Mouse (Mus musculus) midbrain, embryonic 13.5 days (tissue): ENCODE results near the gene Mkln1. TPM values are rescaled to one million over a fixed set of nuclear protein-coding genes. Genes with fewer than 3 reads are reported as not detected.

Source experiments
- ATAC-seq: fragments of 200-750 bp; cut with Nextera tagmentation; 2 replicates; pipeline ENCODE4 v1.8.0; 2017; ENCODE audit warnings: mild to moderate bottlenecking, moderate TSS enrichment, moderate library complexity
- H3K27ac ChIP-seq: fragments of 300-500 bp; sonication (generic); 2 replicates; pipeline ENCODE4 v1.5.1; 2015; ENCODE audit warnings: inconsistent platforms, mild to moderate bottlenecking, moderate library complexity
- H3K27me3 ChIP-seq: fragments of 300-500 bp; sonication (generic); 2 replicates; pipeline ENCODE4 v1.6.1; 2015; ENCODE audit warnings: mild to moderate bottlenecking, inconsistent platforms
- H3K36me3 ChIP-seq: fragments of 300-500 bp; sonication (generic); 2 replicates; pipeline ENCODE4 v1.6.1; 2015; ENCODE audit warnings: mild to moderate bottlenecking, inconsistent platforms
- H3K4me1 ChIP-seq: fragments of 300-500 bp; sonication (generic); replicated peaks from 2 replicates; pipeline ENCODE4 v1.6.1; 2015; ENCODE audit warnings: inconsistent platforms
- H3K4me2 ChIP-seq: fragments of 300-500 bp; sonication (generic); replicated peaks from 2 replicates; pipeline ENCODE4 v1.6.1; 2015; ENCODE audit warnings: moderate library complexity, mild to moderate bottlenecking, inconsistent platforms
- H3K4me3 ChIP-seq: fragments of 300-500 bp; sonication (generic); replicated peaks from 2 replicates; pipeline ENCODE4 v1.5.1; 2015; ENCODE audit warnings: mild to moderate bottlenecking, inconsistent platforms
- H3K9ac ChIP-seq: fragments of 300-500 bp; sonication (generic); replicated peaks from 2 replicates; pipeline ENCODE4 v1.6.1; 2015; ENCODE audit warnings: mild to moderate bottlenecking, inconsistent platforms
- H3K9me3 ChIP-seq: fragments of 300-500 bp; sonication (generic); 2 replicates; pipeline ENCODE4 v1.6.1; 2016; ENCODE audit warnings: mild to moderate bottlenecking, inconsistent platforms
- WGBS: fragments of 180-500 bp; shearing (Covaris S2); methylation state at CpG from one replicate; pipeline ENCODE4 v1.1.7; 2015; 5-methylcytosine and 5-hydroxymethylcytosine counted together
- polyA plus RNA-seq: library from polyadenylated mRNA; unstranded; fragments of >200 nt; fragmentation: Nextera tagmentation; extraction: Ambion mirVana; gene quantifications from 2 replicates; pipeline ENCODE4 v1.2.1, GENCODE M21; 2015

Gene Mkln1
- polyA plus RNA-seq, 1 experiment from 2014 or later = 167 TPM

- Histone ChIP-seq H3K4me2 (no peak overlapping the region), H3K27me3 (no peaks in the 10 kb centered on the region), H3K4me1 (no peaks in the 10 kb centered on the region), H3K36me3 (peaks cover 23% of the 10 kb centered on the region), H3K9me3 (no peaks in the 10 kb centered on the region), H3K27ac (no peak overlapping the region), H3K9ac (no peak overlapping the region), H3K4me3 (no peak overlapping the region)
- 99% methylated on average over 2 of the region's 2 CpGs for WGBS
- ATAC-seq = no peak
Measured at GRCm38 (mm10) chr6:31486601-31487000, 88.1 kb downstream of the Mkln1 start.

DNA sequence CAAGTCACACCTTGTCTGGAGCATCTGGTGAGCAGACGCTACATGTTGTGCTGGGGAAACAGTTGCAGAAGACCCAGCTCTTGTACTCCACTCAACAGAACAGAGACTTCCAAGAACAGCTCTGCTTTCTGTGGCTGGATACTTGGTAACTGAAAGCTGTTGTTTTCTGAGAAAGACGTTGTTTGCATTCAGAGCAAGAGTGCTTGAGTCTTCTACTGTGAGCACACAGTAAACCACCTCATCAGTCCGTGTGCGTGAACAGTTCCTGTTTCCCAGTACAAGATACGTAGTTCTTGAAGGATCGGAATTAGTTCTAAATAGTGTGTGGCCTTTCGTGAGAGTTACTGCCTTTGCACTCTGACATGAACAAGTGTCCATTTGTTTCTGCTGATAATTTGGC lies 91.4 kb downstream of the Mkln1 start:
- Histone ChIP-seq H3K36me3 (peaks cover 30% of the 10 kb centered on the region), H3K9me3 (no peaks in the 10 kb centered on the region), H3K9ac (no peak overlapping the region), H3K27me3 (no peaks in the 10 kb centered on the region), H3K27ac (no peak overlapping the region), H3K4me3 (no peak overlapping the region), H3K4me2 (no peak overlapping the region), H3K4me1 (no peaks in the 10 kb centered on the region)
- WGBS = 96% methylated on average over 7 of the region's 7 CpGs
- ATAC-seq = no peak

DNA sequence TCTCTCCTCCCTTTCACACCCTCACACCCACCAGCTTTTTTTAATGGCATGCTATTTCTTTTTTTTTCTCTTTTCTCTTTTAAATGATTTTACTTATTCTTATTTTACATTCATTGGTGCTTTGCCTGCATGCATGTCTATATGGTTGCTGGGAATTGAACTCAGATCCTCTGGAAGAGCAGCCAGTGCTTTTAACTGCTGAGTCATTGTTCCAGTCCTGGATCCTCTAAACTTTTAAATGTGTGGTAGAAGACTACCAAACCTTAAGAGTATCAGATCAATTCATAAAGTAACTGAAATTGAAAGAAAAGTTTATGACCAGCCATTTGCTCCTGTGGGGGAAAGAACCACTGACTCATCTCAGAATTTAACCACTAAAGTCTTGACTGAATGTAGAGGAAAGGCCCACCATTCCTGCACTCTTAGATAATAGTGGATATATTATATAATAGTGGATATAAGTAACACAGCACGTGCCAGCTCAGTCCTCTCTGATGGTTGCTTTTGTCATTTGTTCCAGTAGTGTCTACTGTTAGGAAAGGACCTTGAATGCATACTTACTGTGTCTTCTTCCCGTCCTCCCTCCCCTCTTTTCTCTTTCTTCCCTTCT lies 96.7 kb downstream of the Mkln1 start:
- H3K4me2 ChIP-seq = no peak overlapping the region
- H3K4me3 ChIP-seq = no peak overlapping the region
- 72% methylated on average over 2 of the region's 2 CpGs for WGBS
- ATAC-seq = no peak
- no peak overlapping the region for H3K27ac ChIP-seq
- no peaks in the 10 kb centered on the region for H3K4me1 ChIP-seq
- no peaks in the 10 kb centered on the region for H3K27me3 ChIP-seq
- H3K9me3 ChIP-seq = no peaks in the 10 kb centered on the region
- no peak overlapping the region for H3K9ac ChIP-seq
- peaks cover 33% of the 10 kb centered on the region for H3K36me3 ChIP-seq

DNA sequence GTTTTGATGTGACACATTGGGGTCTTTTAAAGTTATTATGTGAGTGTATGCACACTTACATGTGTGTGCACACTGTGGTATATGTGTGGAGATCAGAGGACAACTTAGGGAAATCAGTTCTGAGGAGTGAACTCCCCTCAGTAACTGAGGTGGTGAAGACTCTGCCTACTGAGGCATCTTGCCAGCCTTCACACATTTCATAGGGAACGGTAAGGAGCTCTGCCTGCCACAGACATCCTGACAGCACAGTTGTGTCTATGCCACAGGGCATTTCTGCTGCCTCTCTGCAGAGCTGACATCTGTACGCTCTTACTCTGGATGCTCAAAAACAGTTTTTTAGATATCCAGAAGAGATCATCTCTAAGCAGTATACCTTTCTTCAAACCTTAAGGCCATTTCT lies 97.7 kb downstream of the Mkln1 start:
- no peak overlapping the region for H3K27ac ChIP-seq
- H3K4me3 ChIP-seq = no peak overlapping the region
- no peak overlapping the region for H3K9ac ChIP-seq
- H3K4me2 ChIP-seq = no peak overlapping the region
- ATAC-seq = no peak
- H3K36me3 ChIP-seq = peaks cover 26% of the 10 kb centered on the region
- 91% methylated on average over 2 of the region's 2 CpGs for WGBS
- H3K9me3 ChIP-seq = no peaks in the 10 kb centered on the region
- no peaks in the 10 kb centered on the region for H3K27me3 ChIP-seq
- no peaks in the 10 kb centered on the region for H3K4me1 ChIP-seq

DNA sequence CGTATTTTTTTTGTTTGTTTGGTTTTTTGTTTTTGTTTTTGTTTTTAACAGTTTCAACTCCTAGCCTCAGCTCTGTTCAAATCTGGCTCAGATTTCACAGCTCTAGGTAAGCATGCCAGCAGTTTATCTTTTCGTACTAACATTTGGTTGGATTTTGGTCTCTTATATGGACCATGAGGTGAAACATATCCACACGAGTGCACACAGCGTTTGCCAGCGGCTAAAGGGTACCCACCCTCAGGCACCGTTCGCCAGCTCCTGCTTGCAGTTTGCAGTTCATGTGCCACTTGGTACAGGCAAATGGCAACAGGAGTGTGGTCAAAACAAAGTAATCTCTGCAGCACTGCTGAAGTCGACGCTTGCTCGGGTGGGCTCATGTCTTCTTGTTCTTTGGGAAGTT lies 101.3 kb downstream of the Mkln1 start:
- no peak for ATAC-seq
- no peaks in the 10 kb centered on the region for H3K4me1 ChIP-seq
- no peak overlapping the region for H3K27ac ChIP-seq
- no peaks in the 10 kb centered on the region for H3K27me3 ChIP-seq
- H3K9me3 ChIP-seq = no peaks in the 10 kb centered on the region
- 92% methylated on average over 10 of the region's 10 CpGs for WGBS
- no peak overlapping the region for H3K9ac ChIP-seq
- no peak overlapping the region for H3K4me3 ChIP-seq
- H3K4me2 ChIP-seq = no peak overlapping the region
- H3K36me3 ChIP-seq = peaks cover 39% of the 10 kb centered on the region

DNA sequence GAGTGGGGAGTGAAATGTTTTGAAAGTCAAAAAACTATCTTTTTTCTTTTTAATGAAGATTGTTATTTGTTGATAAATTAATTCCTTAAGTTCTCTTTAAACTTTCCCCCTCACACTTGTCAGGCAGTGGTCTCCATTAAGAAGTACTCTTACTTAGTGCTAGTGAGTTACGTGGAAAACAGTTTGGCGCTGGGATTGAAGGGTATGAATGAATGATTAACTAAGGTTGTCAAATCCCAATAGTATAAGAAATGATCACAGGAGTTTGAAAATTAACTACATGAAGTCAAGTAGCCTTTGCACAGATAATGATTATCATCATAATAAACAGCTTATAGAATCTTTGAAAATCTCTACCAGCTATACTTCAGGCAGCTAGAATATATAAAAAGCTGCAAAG lies 101.7 kb downstream of the Mkln1 start:
- H3K27me3 ChIP-seq = no peaks in the 10 kb centered on the region
- no peak overlapping the region for H3K27ac ChIP-seq
- peaks cover 39% of the 10 kb centered on the region for H3K36me3 ChIP-seq
- H3K4me2 ChIP-seq = no peak overlapping the region
- ATAC-seq = no peak
- H3K9me3 ChIP-seq = no peaks in the 10 kb centered on the region
- H3K4me3 ChIP-seq = no peak overlapping the region
- H3K4me1 ChIP-seq = no peaks in the 10 kb centered on the region
- 70% methylated on average over 2 of the region's 2 CpGs for WGBS
- H3K9ac ChIP-seq = no peak overlapping the region

DNA sequence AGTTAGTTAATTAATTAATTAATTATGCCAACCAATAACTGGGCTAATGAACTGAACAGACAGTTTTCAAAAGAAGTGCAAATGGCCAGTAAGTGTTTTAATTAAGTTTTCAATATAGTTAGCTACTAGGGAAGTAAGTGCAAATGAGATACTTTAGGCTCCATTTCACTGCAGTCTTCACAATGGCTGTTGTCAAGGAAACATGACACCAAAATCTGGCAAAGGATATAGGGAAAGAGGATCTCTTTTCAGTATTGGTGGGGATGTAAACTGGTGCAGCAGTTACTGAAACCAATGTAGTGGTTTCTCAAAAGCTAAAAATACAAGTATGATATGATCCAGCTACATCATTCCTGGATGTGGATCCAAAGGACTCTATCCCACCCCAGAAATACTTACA lies 102.2 kb downstream of the Mkln1 start:
- Histone ChIP-seq H3K27me3 (no peaks in the 10 kb centered on the region), H3K9ac (no peak overlapping the region), H3K4me2 (no peak overlapping the region), H3K27ac (no peak overlapping the region), H3K9me3 (no peaks in the 10 kb centered on the region), H3K4me3 (no peak overlapping the region), H3K36me3 (peaks cover 39% of the 10 kb centered on the region), H3K4me1 (no peaks in the 10 kb centered on the region)
- no peak for ATAC-seq

DNA sequence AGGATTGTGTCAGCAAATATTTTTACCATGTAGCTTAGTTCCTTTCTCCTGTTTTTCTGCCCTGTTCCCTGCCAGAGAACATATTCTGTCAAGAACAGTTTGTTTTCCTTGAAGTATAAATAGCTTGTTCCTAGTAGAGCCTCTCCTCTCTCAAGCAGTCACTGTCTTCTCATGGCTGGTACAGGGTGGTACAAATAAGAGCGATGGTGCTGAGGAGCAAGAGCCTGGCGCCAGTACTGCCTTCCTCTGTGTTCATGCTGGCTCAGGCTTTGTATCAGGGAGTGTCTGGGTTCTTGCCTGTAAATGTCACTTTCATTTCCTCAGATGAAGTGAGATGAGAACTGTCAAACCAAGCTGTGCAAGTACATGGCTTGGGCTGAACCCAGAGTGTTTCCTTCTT lies 104.1 kb downstream of the Mkln1 start:
- H3K4me1 ChIP-seq = no peaks in the 10 kb centered on the region
- ATAC-seq = no peak
- no peaks in the 10 kb centered on the region for H3K9me3 ChIP-seq
- peaks cover 28% of the 10 kb centered on the region for H3K36me3 ChIP-seq
- no peaks in the 10 kb centered on the region for H3K27me3 ChIP-seq
- H3K4me2 ChIP-seq = no peak overlapping the region
- H3K4me3 ChIP-seq = no peak overlapping the region
- H3K9ac ChIP-seq = no peak overlapping the region
- 98% methylated on average over 2 of the region's 2 CpGs for WGBS
- no peak overlapping the region for H3K27ac ChIP-seq

DNA sequence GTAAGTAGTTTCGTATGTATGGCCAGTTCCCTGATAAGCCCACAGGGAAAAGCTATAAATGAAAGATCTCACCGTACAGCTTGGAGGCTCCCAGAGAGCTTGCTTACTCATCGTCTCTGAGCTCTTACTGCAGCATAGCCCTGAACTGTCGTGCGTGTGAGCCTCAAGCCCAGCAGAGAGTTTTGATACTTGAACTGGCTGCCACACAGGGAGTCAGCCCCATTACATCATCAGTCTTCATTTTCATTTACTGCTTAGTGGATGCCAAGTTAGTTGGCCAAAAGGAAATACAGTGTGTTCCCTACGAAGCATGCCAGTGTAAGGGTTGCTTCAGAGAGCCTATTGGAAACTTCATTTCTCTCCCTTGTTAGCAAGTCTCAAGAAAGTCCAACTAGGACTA lies 115.2 kb downstream of the Mkln1 start:
- H3K36me3 ChIP-seq = no peaks in the 10 kb centered on the region; the same call in 1 of the 2 replicates
- no peaks in the 10 kb centered on the region for H3K9me3 ChIP-seq
- WGBS = 83% methylated on average over 6 of the region's 6 CpGs
- no peak for ATAC-seq
- no peak overlapping the region for H3K9ac ChIP-seq
- H3K27me3 ChIP-seq = no peaks in the 10 kb centered on the region
- H3K4me3 ChIP-seq = no peak overlapping the region
- H3K4me2 ChIP-seq = no peak overlapping the region
- no peak overlapping the region for H3K27ac ChIP-seq
- no peaks in the 10 kb centered on the region; the same call in 1 of the 2 replicates for H3K4me1 ChIP-seq

DNA sequence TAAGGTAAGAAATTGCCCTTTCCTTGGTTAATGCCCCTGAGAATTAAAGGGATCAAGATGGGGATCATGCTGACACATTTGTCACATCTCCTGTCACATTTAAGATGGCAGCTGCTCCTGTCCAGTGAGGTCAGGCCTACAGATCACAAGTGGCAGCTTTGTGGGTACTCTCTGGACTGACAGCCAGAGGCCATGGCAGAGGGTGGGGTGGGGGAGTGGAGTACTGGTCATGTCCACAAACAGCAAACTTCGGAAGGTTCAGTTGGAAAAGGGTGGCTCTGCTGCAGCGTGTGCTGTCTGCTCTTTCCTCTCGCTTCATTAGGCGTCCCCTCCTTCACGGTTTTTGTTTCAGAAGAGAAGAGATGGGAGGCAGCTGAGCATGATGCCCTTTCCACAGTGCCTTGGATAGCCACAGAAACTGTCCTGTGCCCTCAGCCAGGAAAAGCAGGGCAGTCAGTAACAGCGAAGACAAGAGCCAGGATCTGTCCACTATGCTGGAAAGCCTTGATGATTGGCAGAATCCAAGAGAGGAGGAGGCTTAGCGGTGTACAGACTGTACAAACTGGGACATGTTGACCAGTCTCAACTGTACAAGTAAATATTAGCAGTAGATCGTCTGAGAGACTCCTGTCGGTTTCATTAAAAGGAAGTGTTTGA lies 119.3 kb downstream of the Mkln1 start:
- ATAC-seq = no peak; the same call in 1 of the 2 replicates

DNA sequence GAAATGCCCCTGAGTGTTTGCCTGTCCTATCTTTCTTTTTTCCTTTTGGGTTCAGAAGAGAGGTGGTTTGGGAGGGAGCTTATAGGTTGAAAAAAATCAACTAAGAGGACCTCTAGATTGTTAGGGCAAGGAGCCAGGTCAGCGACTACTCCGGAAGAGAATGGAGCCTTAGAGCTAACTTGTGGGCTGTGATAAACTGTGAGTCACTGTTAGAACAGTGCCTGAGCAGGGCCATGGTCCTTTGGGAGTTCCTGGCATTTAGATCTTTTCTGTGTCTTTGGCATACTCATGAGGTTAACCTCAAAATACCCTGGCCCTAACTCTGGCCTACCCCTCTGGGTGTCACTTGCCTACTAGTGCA lies 119.8 kb downstream of the Mkln1 start:
- H3K4me3 ChIP-seq = no peak overlapping the region
- H3K9ac ChIP-seq = no peak overlapping the region
- H3K36me3 ChIP-seq = peaks cover 8% of the 10 kb centered on the region
- H3K9me3 ChIP-seq = no peaks in the 10 kb centered on the region
- no peak overlapping the region for H3K4me2 ChIP-seq
- no peak for ATAC-seq
- WGBS = 88% methylated on average over 2 of the region's 2 CpGs
- H3K27ac ChIP-seq = no peak overlapping the region
- no peaks in the 10 kb centered on the region for H3K27me3 ChIP-seq
- peaks cover 15% of the 10 kb centered on the region for H3K4me1 ChIP-seq

More for the DNA sequence above, 119.3 kb downstream of the Mkln1 start:
- 79% methylated on average over 9 of the region's 9 CpGs for WGBS
- H3K4me1 ChIP-seq = peaks cover 10% of the 10 kb centered on the region
- H3K4me3 ChIP-seq = no peak overlapping the region
- no peaks in the 10 kb centered on the region for H3K27me3 ChIP-seq
- no peak overlapping the region for H3K27ac ChIP-seq
- no peak overlapping the region for H3K4me2 ChIP-seq
- H3K9me3 ChIP-seq = no peaks in the 10 kb centered on the region
- H3K9ac ChIP-seq = no peak overlapping the region
- H3K36me3 ChIP-seq = peaks cover 6% of the 10 kb centered on the region

DNA sequence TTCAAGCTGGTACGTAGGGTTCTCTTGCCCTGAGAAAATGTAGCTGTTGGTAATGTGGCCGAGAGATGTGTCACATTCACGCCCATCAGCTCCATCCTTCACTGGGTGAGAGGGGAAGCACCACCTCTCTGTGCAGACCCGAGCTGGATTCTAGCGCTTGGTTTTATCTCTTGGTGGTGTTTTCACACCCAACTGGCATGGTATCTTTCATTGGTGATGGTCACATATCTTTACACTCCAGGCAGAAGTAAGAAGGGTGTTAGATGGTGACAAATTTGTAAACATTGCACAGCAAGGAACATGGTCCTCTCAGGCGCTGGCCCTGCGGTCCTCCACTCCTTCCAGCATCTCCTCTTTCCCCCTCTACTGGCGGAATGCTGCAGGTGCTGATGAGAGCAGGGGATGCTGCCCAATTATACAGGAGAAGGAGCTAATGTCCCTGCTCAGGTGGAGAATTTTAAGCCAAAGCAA lies 120.5 kb downstream of the Mkln1 start:
- 74% methylated on average over 8 of the region's 8 CpGs for WGBS
- Histone ChIP-seq H3K27ac (no peak overlapping the region), H3K36me3 (peaks cover 15% of the 10 kb centered on the region), H3K9ac (no peak overlapping the region), H3K9me3 (no peaks in the 10 kb centered on the region), H3K4me2 (no peak overlapping the region), H3K4me1 (peaks cover 19% of the 10 kb centered on the region), H3K27me3 (no peaks in the 10 kb centered on the region), H3K4me3 (no peak overlapping the region)
- ATAC-seq = peak; percentile 53; the same call in 1 of the 2 replicates
